Mouse (Mus musculus) limb, embryonic 13.5 days (tissue): ENCODE data around the gene Tead2. TPM values are rescaled to one million over a fixed set of nuclear protein-coding genes. Genes with fewer than 3 reads are reported as not detected.

ENCODE experiments used
- ATAC-seq: fragments of 200-750 bp; cut with Nextera tagmentation; 2 replicates; pipeline ENCODE4 v1.8.0; 2017; ENCODE audit warnings: low read depth, moderate number of reproducible peaks, moderate TSS enrichment; ENCODE audit not compliant: low FRiP score
- H3K27ac ChIP-seq: fragments of 300-500 bp; sonication (generic); 2 replicates; pipeline ENCODE4 v1.5.1; 2015; ENCODE audit warnings: inconsistent platforms, mild to moderate bottlenecking, moderate library complexity
- H3K27me3 ChIP-seq: fragments of 300-500 bp; sonication (generic); 2 replicates; pipeline ENCODE4 v1.6.1; 2015; ENCODE audit warnings: mild to moderate bottlenecking, inconsistent platforms
- H3K36me3 ChIP-seq: fragments of 300-500 bp; sonication (generic); 2 replicates; pipeline ENCODE4 v1.6.1; 2015; ENCODE audit warnings: inconsistent platforms, mild to moderate bottlenecking, moderate library complexity
- H3K4me1 ChIP-seq: fragments of 300-500 bp; sonication (generic); 2 replicates; pipeline ENCODE4 v1.6.1; 2015; ENCODE audit warnings: inconsistent platforms
- H3K4me2 ChIP-seq: fragments of 300-500 bp; sonication (generic); replicated peaks from 2 replicates; pipeline ENCODE4 v1.6.1; 2015; ENCODE audit warnings: inconsistent platforms, mild to moderate bottlenecking, moderate library complexity
- H3K4me3 ChIP-seq: fragments of 300-500 bp; sonication (generic); 2 replicates; pipeline ENCODE4 v1.5.1; 2015; ENCODE audit warnings: moderate library complexity, mild to moderate bottlenecking, inconsistent platforms
- H3K9ac ChIP-seq: fragments of 300-500 bp; sonication (generic); 2 replicates; pipeline ENCODE4 v1.6.1; 2015; ENCODE audit warnings: mild to moderate bottlenecking, inconsistent platforms
- H3K9me3 ChIP-seq: fragments of 300-500 bp; sonication (generic); 2 replicates; pipeline ENCODE4 v1.6.1; 2016; ENCODE audit warnings: inconsistent platforms
- WGBS: fragments of 180-500 bp; shearing (Covaris S2); methylation state at CpG from one replicate; pipeline ENCODE4 v1.1.7; 2015; 5-methylcytosine and 5-hydroxymethylcytosine counted together
- polyA plus RNA-seq: library from polyadenylated mRNA; unstranded; fragments of >200 nt; fragmentation: Nextera tagmentation; extraction: Ambion mirVana; gene quantifications from 2 replicates; pipeline ENCODE4 v1.2.1, GENCODE M21; 2015

The Tead2 gene
- polyA plus RNA-seq, 1 experiment from 2014 or later = 263 TPM

- Histone ChIP-seq H3K27me3 (peaks cover 47% of the 10 kb centered on the region), H3K4me2 (no peak overlapping the region), H3K9me3 (0 out of 2 replicates have a peak, but pooled peaks cover 6% of the 10 kb centered on the region), H3K9ac (no peak overlapping the region), H3K36me3 (no peaks in the 10 kb centered on the region), H3K4me3 (no peak overlapping the region), H3K27ac (no peak overlapping the region), H3K4me1 (peaks cover 12% of the 10 kb centered on the region)
- ATAC-seq = no peak
- WGBS = 67% methylated on average over 10 of the region's 10 CpGs
These were observed 4.5 kb upstream of the Tead2 start for GRCm38 (mm10) chr7:45211070-45211469.

DNA sequence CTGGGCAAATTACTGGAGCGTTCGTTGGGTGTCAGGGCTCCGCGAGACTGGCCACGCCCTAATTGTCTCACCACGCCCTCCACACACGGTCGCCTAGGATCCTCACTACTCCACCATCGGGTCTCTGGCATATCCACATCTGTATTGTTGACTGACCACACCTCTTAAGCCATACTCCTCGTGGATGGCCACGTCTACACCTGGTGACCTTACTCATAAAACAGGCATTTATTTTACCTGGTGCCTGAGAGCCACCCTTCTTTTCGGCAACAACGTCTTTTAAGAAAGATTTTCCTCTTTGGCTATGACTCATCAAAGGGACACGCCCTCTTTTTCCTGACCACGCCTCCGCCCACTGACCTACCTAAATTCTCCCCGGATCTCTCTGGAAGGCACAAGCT is 3.7 kb upstream of the Tead2 start, which contains the start of gene Dkkl1:
TSS of gene Dkkl1 (minus strand) at position 297 of the 401 bp plus-strand sequence.
- peaks cover 47% of the 10 kb centered on the region for H3K27me3 ChIP-seq
- H3K4me3 ChIP-seq = peak within 1 kb of the TSS; percentile 16
- H3K9me3 ChIP-seq = 0 out of 2 replicates have a peak, but pooled peaks cover 6% of the 10 kb centered on the region
- peak within 1 kb of the TSS; percentile 36 for H3K4me2 ChIP-seq
- no peak within 1 kb of the TSS for H3K27ac ChIP-seq
- no peak within 1 kb of the TSS for H3K9ac ChIP-seq
- peaks cover 12% of the 10 kb centered on the region for H3K4me1 ChIP-seq
- H3K36me3 ChIP-seq = no peaks in the 10 kb centered on the region
- no peak for ATAC-seq
- WGBS = 5% methylated on average over 17 of the region's 17 CpGs

GRCm38 (mm10) chr7:45212356-45212755 is 3.2 kb upstream of the Tead2 start:
- no peak for ATAC-seq
- peaks cover 47% of the 10 kb centered on the region for H3K27me3 ChIP-seq

DNA sequence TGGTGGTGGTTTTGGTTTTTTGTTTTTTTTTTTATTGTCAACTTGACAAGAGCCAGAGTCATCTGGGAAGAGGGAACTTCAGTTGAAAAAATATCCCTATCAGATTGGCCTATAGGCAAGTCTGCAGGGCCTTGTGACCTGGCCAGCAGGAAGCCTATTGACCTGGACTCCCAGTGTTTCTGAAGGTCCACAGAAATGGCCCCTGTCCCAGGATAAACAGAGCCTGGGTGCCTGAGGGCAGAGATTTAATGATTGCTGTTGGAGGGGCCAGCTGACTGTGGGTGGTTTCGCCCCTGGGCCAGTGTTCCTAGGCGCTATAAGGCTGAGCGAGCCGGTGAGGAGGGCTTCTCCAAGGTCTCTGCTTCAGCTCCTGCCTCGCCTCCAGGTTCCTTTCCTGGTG is 1.8 kb upstream of the Tead2 start:
- H3K9me3 ChIP-seq = no peaks in the 10 kb centered on the region
- H3K27ac ChIP-seq = no peak overlapping the region
- no peak for ATAC-seq
- peaks cover 18% of the 10 kb centered on the region for H3K36me3 ChIP-seq
- no peak overlapping the region for H3K9ac ChIP-seq
- no peak overlapping the region for H3K4me2 ChIP-seq
- H3K4me1 ChIP-seq = peaks cover 31% of the 10 kb centered on the region
- H3K4me3 ChIP-seq = no peak overlapping the region
- peaks cover 45% of the 10 kb centered on the region for H3K27me3 ChIP-seq
- 54% methylated on average over 5 of the region's 5 CpGs for WGBS

More at GRCm38 (mm10) chr7:45212356-45212755, 3.2 kb upstream of the Tead2 start:
- Histone ChIP-seq H3K9me3 (0 out of 2 replicates have a peak, but pooled peaks cover 6% of the 10 kb centered on the region), H3K36me3 (peaks cover 4% of the 10 kb centered on the region), H3K4me2 (peak overlapping the region; percentile 36; the same call in 1 of the 2 replicates), H3K9ac (no peak overlapping the region), H3K4me1 (peaks cover 17% of the 10 kb centered on the region), H3K4me3 (no peak overlapping the region), H3K27ac (no peak overlapping the region)
- 74% methylated on average over 7 of the region's 7 CpGs for WGBS

DNA sequence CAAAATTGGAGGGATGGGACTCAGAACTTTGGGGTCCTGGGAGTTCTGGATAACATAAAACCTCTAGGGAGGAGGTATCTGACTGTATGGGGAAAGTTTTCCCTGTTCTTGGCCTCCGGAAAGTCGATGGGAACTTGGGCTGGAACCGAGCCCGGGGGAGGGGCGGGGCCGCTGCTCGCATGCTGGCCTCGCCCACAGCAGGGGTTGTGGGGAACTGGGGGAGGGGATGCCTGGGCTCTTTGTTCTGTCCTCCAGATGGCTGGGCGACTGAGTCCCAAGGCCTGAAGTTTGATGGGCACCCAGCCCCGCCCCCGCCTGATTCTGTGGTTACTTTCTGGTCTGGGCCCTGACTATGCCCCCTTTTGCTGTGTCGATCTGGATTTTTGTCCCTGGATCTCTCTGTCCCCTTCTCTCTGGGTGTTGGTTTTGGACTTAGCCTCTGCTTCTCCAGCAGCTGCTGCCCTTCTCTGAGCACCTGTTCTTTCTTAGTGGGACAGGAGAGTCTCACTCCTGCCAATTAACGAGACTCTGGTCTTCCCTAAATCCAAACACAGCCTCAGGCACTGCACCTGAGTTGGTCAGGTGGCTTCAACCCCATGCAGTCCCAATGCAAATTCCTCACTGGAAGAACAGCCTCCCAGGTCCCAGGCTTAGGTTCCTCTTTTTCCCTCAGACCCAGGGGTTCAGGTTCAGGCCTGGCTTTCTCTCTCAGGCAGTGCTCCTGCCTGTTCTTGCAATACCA is 1.1 kb downstream of the Tead2 start:
- WGBS = 2% methylated on average over 13 of the region's 13 CpGs
- peak overlapping the region; percentile 99 for H3K9ac ChIP-seq
- peak overlapping the region; percentile 88 for H3K4me3 ChIP-seq
- H3K27me3 ChIP-seq = peaks cover 19% of the 10 kb centered on the region
- peak overlapping the region; percentile 96 for H3K4me2 ChIP-seq
- H3K4me1 ChIP-seq = peaks cover 43% of the 10 kb centered on the region
- H3K9me3 ChIP-seq = no peaks in the 10 kb centered on the region
- ATAC-seq = peak; percentile 86
- peak overlapping the region; percentile 99 for H3K27ac ChIP-seq
- peaks cover 47% of the 10 kb centered on the region for H3K36me3 ChIP-seq

DNA sequence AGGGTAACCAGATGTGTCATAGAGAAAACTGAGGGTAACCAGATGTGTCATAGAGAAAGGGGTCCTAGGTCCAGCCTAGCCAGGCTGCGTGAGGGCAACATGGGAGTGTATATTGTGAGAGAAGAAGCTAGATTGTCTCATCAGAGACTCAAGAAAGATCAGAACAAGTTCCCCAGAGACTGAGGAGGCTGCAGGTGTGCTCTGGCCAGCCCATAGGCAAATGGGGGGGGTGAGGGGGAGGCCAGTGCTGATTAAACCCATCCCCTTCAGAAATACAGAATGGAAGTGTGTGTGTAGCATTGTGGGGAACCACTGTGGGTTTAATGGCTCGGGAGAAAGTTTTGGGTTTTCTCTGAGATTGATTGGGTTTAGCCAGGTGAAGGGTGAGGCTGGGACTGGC is 6.1 kb downstream of the Tead2 start:
- 86% methylated on average over 2 of the region's 2 CpGs for WGBS
- no peak overlapping the region for H3K4me2 ChIP-seq
- H3K4me3 ChIP-seq = no peak overlapping the region
- H3K4me1 ChIP-seq = peaks cover 33% of the 10 kb centered on the region
- no peaks in the 10 kb centered on the region for H3K9me3 ChIP-seq
- H3K36me3 ChIP-seq = peaks cover 97% of the 10 kb centered on the region
- no peaks in the 10 kb centered on the region for H3K27me3 ChIP-seq
- ATAC-seq = no peak
- no peak overlapping the region for H3K27ac ChIP-seq
- H3K9ac ChIP-seq = no peak overlapping the region

DNA sequence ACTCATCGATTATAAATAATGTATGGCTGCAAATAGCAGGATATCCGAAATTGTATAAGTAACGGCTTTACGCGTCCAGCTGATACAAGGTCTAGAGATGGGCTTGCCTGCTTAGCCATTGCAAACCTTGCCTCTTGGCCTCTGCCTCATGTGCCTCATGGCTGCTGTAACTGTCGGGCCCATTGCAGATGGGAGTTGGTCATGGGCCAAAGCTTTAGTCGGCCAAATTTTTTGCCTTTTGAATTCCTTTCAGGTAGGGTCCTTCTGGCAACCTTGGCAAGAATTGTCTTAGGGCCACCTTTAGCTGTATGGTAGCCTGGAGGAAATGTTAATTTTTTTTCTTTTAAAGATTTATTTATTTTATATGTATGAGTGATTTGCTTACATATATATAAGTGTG is 9.3 kb downstream of the Tead2 start:
- no peaks in the 10 kb centered on the region for H3K27me3 ChIP-seq
- H3K4me3 ChIP-seq = no peak overlapping the region
- peaks cover 99% of the 10 kb centered on the region for H3K36me3 ChIP-seq
- H3K9ac ChIP-seq = no peak overlapping the region
- 94% methylated on average over 7 of the region's 7 CpGs for WGBS
- no peak for ATAC-seq
- H3K27ac ChIP-seq = no peak overlapping the region
- peaks cover 6% of the 10 kb centered on the region for H3K4me1 ChIP-seq
- no peak overlapping the region for H3K4me2 ChIP-seq
- no peaks in the 10 kb centered on the region for H3K9me3 ChIP-seq

DNA sequence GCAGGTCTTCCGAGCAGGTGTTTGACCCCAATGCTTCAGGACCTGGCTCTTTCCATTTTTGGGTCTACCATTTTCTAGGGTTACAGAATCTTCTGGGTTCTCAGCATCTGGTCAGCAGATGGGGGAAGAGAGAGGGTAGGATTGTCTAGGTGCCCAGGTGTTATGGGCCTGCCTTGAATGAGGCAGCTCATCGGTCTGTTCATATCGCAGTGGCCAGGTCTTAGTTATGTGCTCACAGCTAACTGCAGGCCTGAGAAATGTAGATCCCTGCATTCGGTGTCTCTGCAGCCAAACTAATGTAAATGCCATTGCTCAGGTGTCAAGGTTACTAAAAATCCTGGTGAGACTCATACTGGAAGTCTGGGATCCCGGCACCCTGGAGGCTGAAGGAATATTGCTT is 10.9 kb downstream of the Tead2 start:
- H3K4me2 ChIP-seq = no peak overlapping the region
- H3K4me1 ChIP-seq = no peaks in the 10 kb centered on the region
- no peak for ATAC-seq
- H3K4me3 ChIP-seq = no peak overlapping the region
- H3K27me3 ChIP-seq = no peaks in the 10 kb centered on the region
- no peak overlapping the region for H3K9ac ChIP-seq
- WGBS = 91% methylated on average over 5 of the region's 5 CpGs
- no peaks in the 10 kb centered on the region for H3K9me3 ChIP-seq
- no peak overlapping the region for H3K27ac ChIP-seq
- peaks cover 91% of the 10 kb centered on the region for H3K36me3 ChIP-seq

DNA sequence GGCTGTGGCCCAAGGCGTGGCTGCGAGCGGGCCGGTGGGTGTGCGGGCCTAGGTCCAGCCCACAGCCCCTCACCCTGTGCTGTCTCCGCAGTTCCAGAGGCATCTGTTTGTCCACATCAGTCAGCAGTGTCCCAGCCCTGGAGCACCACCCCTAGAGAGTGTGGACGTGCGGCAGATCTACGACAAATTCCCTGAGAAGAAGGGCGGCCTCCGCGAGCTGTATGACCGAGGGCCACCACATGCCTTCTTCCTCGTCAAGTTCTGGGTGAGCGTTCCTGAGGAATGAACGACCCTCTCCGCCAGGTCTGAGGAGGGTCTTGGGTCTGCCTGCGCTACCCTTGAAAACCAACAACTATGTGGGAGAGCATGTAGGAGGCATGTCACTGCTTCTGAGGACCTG is 13.0 kb downstream of the Tead2 start:
- Histone ChIP-seq H3K36me3 (peaks cover 91% of the 10 kb centered on the region), H3K9ac (no peak overlapping the region), H3K27ac (no peak overlapping the region), H3K4me3 (no peak overlapping the region), H3K9me3 (no peaks in the 10 kb centered on the region), H3K4me2 (no peak overlapping the region), H3K4me1 (peaks cover 11% of the 10 kb centered on the region), H3K27me3 (no peaks in the 10 kb centered on the region)
- ATAC-seq = no peak
- WGBS = 95% methylated on average over 18 of the region's 18 CpGs

DNA sequence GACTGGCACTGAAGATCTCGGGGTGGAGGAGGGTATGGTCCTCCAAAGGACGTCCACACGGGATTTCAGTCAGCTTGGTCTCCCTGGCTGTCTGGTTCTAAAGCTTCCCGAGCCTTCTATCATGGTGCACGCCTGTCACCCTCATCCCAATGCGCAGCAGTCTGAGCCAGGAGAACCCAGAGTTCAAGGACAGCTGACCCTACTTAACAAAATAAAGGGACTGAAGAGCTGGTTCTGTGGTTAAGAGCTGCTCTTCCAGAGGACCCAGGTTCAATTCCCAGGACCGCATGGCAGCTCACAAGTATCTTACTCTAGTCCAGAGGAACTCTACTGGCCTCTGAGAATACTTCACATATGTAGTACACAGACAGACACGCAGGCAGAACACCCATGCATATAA is 13.5 kb downstream of the Tead2 start:
- Histone ChIP-seq H3K4me3 (no peak overlapping the region), H3K36me3 (peaks cover 91% of the 10 kb centered on the region), H3K27me3 (no peaks in the 10 kb centered on the region), H3K4me2 (no peak overlapping the region), H3K9ac (no peak overlapping the region), H3K27ac (no peak overlapping the region), H3K4me1 (peaks cover 16% of the 10 kb centered on the region), H3K9me3 (no peaks in the 10 kb centered on the region)
- 94% methylated on average over 8 of the region's 8 CpGs for WGBS
- no peak for ATAC-seq

DNA sequence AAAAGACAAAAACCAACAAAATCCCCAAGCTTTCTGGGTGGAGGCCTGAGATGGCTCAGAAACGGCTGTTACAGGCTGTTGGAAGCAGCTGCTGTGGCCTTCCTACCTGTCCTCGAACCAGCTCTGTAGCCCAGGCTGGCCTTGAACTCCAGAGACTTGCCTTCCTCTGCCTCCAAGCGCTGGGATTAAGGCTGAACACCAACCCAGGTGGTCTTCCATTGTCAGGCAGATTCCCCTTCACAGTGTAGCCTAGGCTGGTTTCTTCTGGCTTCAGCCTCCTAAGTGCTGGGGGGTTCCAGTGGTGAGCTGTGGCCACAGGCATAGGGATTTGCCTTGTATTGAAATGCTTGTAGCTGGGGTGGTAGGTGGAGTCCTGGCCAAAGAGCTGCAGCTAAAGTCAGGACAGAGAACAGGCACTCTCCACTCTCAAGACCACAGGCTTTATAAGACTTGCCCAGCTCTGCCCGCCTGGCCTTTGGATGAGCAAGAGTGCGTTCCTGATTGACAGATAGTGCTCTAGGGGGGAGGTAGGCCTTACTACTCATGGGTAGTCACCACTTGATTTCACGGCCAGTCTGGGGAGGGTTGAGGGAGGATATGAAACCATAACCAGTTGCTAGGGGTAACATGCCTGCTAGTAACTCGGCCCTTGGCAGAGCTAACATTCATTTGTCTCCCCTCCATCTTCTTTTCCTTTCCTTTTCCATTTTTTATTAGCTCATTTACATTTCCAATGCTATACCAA is 14.1 kb downstream of the Tead2 start:
- no peak overlapping the region for H3K4me2 ChIP-seq
- no peak overlapping the region for H3K27ac ChIP-seq
- H3K9ac ChIP-seq = no peak overlapping the region
- H3K4me1 ChIP-seq = peaks cover 22% of the 10 kb centered on the region
- no peaks in the 10 kb centered on the region for H3K9me3 ChIP-seq
- no peaks in the 10 kb centered on the region for H3K27me3 ChIP-seq
- no peak overlapping the region for H3K4me3 ChIP-seq
- no peak for ATAC-seq
- 90% methylated on average over 7 of the region's 7 CpGs for whole genome bisulfite sequencing
- peaks cover 89% of the 10 kb centered on the region for H3K36me3 ChIP-seq

DNA sequence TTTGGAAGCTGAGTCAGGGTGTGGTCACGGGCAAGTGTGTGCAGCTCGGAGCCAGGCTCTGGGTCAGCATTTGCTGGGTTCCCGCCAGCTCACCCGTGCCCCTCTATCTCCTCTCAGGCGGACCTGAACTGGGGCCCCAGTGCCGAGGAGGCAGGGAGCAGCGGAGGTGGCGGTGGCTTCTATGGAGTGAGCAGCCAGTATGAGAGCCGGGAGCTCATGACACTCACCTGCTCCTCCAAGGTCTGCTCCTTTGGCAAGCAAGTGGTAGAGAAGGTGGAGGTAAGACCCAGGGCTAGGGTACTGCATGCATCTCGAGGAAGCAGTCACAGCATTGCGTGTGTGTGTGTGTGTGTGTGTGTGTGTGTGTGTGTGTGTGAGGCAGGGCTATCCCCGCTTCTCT is 15.6 kb downstream of the Tead2 start:
- WGBS = 88% methylated on average over 12 of the region's 12 CpGs
- Histone ChIP-seq H3K9ac (no peak overlapping the region; the same call in 1 of the 2 replicates), H3K4me2 (no peak overlapping the region), H3K27ac (no peak overlapping the region), H3K27me3 (no peaks in the 10 kb centered on the region), H3K36me3 (peaks cover 73% of the 10 kb centered on the region), H3K9me3 (no peaks in the 10 kb centered on the region), H3K4me3 (no peak overlapping the region), H3K4me1 (peaks cover 36% of the 10 kb centered on the region)
- no peak for ATAC-seq
